Mouse (Mus musculus): Measurements from ENCODE around the gene Ankrd35. TPM values are rescaled to one million over a fixed set of nuclear protein-coding genes. Genes with fewer than 3 reads are reported as not detected.

Gene Ankrd35
- polyA plus RNA-seq, 1 experiment, result 0.97 TPM

DNA sequence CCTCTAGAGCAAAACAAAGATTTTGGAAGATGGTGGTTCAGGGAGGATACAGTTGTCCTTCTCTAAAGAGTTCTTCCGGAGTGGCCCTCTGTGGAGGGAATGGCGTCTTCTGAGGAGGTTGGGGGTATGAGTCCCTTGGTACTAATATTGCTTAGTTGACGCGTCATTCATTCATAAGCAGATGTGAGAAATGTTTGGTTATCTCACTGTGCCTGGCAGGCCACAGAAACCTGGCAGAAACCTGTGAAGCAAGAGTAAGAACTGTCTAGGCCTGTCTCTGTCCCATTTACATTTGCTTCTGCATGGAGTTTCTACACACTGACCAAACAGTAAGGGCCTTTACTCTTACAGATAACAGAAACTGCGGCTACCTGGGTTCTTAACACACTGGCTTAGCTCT is 1.6 kb downstream of the Ankrd35 start:
- Histone ChIP-seq H3K36me3 (ENCODE audit: control insufficient read depth, insufficient read depth, low read length) (no peaks in the 10 kb centered on the region), H3K27me3 (ENCODE audit: control insufficient read depth, insufficient read depth, low read length) (no peaks in the 10 kb centered on the region), H3K4me3 (ENCODE audit: extremely low read depth, insufficient read depth, insufficient read length) (no peak overlapping the region), H3K27ac (ENCODE audit: insufficient read depth, low read length) (no peak overlapping the region), H3K4me1 (ENCODE audit: control insufficient read depth, insufficient read depth, insufficient read length) (peaks cover 3% of the 10 kb centered on the region; the same call in 1 of the 2 replicates)
- no peak for DNase-seq (ENCODE audit: low read depth in 1 of 2, low spot score in 2 of 2)
- TF ChIP-seq CTCF (IDR thresholded peaks at IDR 0.05; ENCODE audit: extremely low read depth, insufficient read depth, insufficient read length, insufficient replicate concordance) (no peak), POLR2A (IDR thresholded peaks at IDR 0.05; ENCODE audit: low read depth, low read length) (no peak)
- WGBS, result 94% methylated on average over 5 of the region's 5 CpGs

- Histone ChIP-seq H3K4me1 (ENCODE audit: control insufficient read depth, insufficient read depth, insufficient read length) (peaks cover 3% of the 10 kb centered on the region; the same call in 1 of the 2 replicates), H3K27me3 (ENCODE audit: control insufficient read depth, insufficient read depth, low read length) (no peaks in the 10 kb centered on the region), H3K27ac (ENCODE audit: insufficient read depth, low read length) (no peak overlapping the region), H3K4me3 (ENCODE audit: extremely low read depth, insufficient read depth, insufficient read length) (no peak overlapping the region), H3K36me3 (ENCODE audit: control insufficient read depth, insufficient read depth, low read length) (no peaks in the 10 kb centered on the region)
- TF ChIP-seq CTCF (IDR thresholded peaks at IDR 0.05; ENCODE audit: extremely low read depth, insufficient read depth, insufficient read length, insufficient replicate concordance) (no peak), POLR2A (IDR thresholded peaks at IDR 0.05; ENCODE audit: low read depth, low read length) (no peak)
- DNase-seq (ENCODE audit: low read depth in 1 of 2, low spot score in 2 of 2), result no peak
- 87% methylated on average over 4 of the region's 4 CpGs for WGBS
These were observed 3.6 kb downstream of the Ankrd35 start for GRCm38 (mm10) chr3:96673514-96673913.

DNA sequence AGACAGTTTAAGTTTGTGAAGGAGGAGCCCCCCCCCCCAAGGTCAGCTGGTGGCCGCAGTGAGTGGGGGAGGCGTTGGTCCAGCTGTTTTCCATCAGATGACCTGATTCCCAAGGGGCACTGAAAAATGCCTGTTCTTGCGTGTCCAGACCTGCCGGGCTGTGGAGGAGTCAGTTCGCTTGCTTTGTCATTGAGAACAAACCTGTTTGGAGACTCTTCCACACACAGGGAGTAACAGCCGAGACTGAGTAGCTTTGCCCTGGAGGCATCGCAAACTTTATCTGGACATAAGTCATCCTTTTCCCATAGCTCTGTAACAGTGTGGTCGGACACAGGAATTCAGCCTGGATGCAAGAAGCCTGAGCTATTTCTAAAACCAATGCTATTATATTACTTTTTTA is 4.5 kb downstream of the Ankrd35 start:
- DNase-seq (ENCODE audit: low read depth in 1 of 2, low spot score in 2 of 2), result no peak
- 82% methylated on average over 8 of the region's 8 CpGs for WGBS
- no peak overlapping the region for H3K27ac ChIP-seq (ENCODE audit: insufficient read depth, low read length)
- no peak overlapping the region for H3K4me3 ChIP-seq (ENCODE audit: extremely low read depth, insufficient read depth, insufficient read length)
- TF ChIP-seq CTCF (IDR thresholded peaks at IDR 0.05; ENCODE audit: extremely low read depth, insufficient read depth, insufficient read length, insufficient replicate concordance), result no peak
- TF ChIP-seq POLR2A (IDR thresholded peaks at IDR 0.05; ENCODE audit: low read depth, low read length), result no peak
- no peaks in the 10 kb centered on the region for H3K36me3 ChIP-seq (ENCODE audit: control insufficient read depth, insufficient read depth, low read length)
- H3K27me3 ChIP-seq (ENCODE audit: control insufficient read depth, insufficient read depth, low read length), result no peaks in the 10 kb centered on the region
- H3K4me1 ChIP-seq (ENCODE audit: control insufficient read depth, insufficient read depth, insufficient read length), result peaks cover 3% of the 10 kb centered on the region; the same call in 1 of the 2 replicates

GRCm38 (mm10) chr3:96675171-96675570 is 5.2 kb downstream of the Ankrd35 start:
- Histone ChIP-seq H3K4me1 (ENCODE audit: control insufficient read depth, insufficient read depth, insufficient read length) (peaks cover 3% of the 10 kb centered on the region; the same call in 1 of the 2 replicates), H3K4me3 (ENCODE audit: extremely low read depth, insufficient read depth, insufficient read length) (no peak overlapping the region), H3K36me3 (ENCODE audit: control insufficient read depth, insufficient read depth, low read length) (no peaks in the 10 kb centered on the region), H3K27me3 (ENCODE audit: control insufficient read depth, insufficient read depth, low read length) (no peaks in the 10 kb centered on the region), H3K27ac (ENCODE audit: insufficient read depth, low read length) (no peak overlapping the region)
- 43% methylated on average over 3 of the region's 3 CpGs for WGBS
- no peak for DNase-seq (ENCODE audit: low read depth in 1 of 2, low spot score in 2 of 2)
- TF ChIP-seq CTCF (IDR thresholded peaks at IDR 0.05; ENCODE audit: extremely low read depth, insufficient read depth, insufficient read length, insufficient replicate concordance) (no peak), POLR2A (IDR thresholded peaks at IDR 0.05; ENCODE audit: low read depth, low read length) (no peak)

DNA sequence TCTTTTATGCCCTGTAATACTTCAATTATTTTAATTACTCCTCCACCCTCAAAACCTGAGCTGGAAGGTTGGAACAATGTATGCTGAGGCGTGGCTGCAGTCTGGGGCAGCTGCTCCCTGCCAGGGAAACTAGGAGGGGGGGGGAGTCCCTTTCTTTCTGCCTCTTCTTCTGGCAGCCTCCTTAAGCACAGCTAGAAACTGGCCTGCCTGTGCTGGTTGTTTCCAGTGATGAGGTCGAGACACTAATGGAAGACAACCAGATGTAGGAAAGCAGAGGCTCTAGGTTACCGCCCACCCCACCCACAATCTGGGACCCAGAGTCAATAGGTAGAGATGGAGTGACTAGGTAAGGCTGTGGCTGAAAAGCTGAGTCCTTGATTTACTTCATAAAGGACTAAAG is 5.8 kb downstream of the Ankrd35 start:
- Histone ChIP-seq H3K36me3 (ENCODE audit: control insufficient read depth, insufficient read depth, low read length) (no peaks in the 10 kb centered on the region), H3K27ac (ENCODE audit: insufficient read depth, low read length) (no peak overlapping the region), H3K27me3 (ENCODE audit: control insufficient read depth, insufficient read depth, low read length) (no peaks in the 10 kb centered on the region), H3K4me1 (ENCODE audit: control insufficient read depth, insufficient read depth, insufficient read length) (no peaks in the 10 kb centered on the region; the same call in 1 of the 2 replicates), H3K4me3 (ENCODE audit: extremely low read depth, insufficient read depth, insufficient read length) (no peak overlapping the region)
- TF ChIP-seq CTCF (IDR thresholded peaks at IDR 0.05; ENCODE audit: extremely low read depth, insufficient read depth, insufficient read length, insufficient replicate concordance), result no peak
- TF ChIP-seq POLR2A (IDR thresholded peaks at IDR 0.05; ENCODE audit: low read depth, low read length), result no peak
- DNase-seq (ENCODE audit: low read depth in 1 of 2, low spot score in 2 of 2), result no peak
- 90% methylated on average over 3 of the region's 3 CpGs for whole genome bisulfite sequencing

DNA sequence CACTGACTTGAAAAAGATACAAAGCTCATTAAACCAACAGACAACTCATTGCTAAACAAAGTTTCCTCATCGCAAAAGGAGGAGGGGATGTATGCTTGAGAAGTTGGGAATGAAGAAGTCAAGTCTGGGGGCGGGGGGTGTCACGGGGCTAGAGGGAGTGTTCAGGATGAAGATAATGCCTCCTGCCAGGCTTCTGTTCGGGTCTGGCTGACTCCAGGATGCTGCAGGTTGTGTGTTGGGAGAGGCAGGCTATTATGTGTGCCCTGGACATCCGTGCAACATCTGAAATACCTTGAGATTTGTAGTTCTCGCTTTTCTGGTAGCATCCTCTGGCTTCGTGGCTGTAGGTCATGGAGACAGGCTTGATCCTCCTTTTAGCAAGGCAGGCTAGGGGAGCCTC is 8.5 kb downstream of the Ankrd35 start:
- Histone ChIP-seq H3K4me3 (ENCODE audit: extremely low read depth, insufficient read depth, insufficient read length) (no peak overlapping the region), H3K27me3 (ENCODE audit: control insufficient read depth, insufficient read depth, low read length) (no peaks in the 10 kb centered on the region), H3K36me3 (ENCODE audit: control insufficient read depth, insufficient read depth, low read length) (no peaks in the 10 kb centered on the region), H3K4me1 (ENCODE audit: control insufficient read depth, insufficient read depth, insufficient read length) (no peaks in the 10 kb centered on the region), H3K27ac (ENCODE audit: insufficient read depth, low read length) (no peak overlapping the region)
- TF ChIP-seq CTCF (IDR thresholded peaks at IDR 0.05; ENCODE audit: extremely low read depth, insufficient read depth, insufficient read length, insufficient replicate concordance) (no peak), POLR2A (IDR thresholded peaks at IDR 0.05; ENCODE audit: low read depth, low read length) (no peak)
- 80% methylated on average over 7 of the region's 7 CpGs for WGBS
- DNase-seq (ENCODE audit: low read depth in 1 of 2, low spot score in 2 of 2), result no peak

GRCm38 (mm10) chr3:96679159-96679674 is 9.3 kb downstream of the Ankrd35 start:
- 60% methylated on average over 5 of the region's 5 CpGs for WGBS
- Histone ChIP-seq H3K36me3 (ENCODE audit: control insufficient read depth, insufficient read depth, low read length) (no peaks in the 10 kb centered on the region), H3K27me3 (ENCODE audit: control insufficient read depth, insufficient read depth, low read length) (no peaks in the 10 kb centered on the region)

More at GRCm38 (mm10) chr3:96679159-96679674, 9.3 kb downstream of the Ankrd35 start:
- TF ChIP-seq CTCF (IDR thresholded peaks at IDR 0.05; ENCODE audit: extremely low read depth, insufficient read depth, insufficient read length, insufficient replicate concordance), result no peak
- TF ChIP-seq POLR2A (IDR thresholded peaks at IDR 0.05; ENCODE audit: low read depth, low read length), result no peak
- DNase-seq (ENCODE audit: low read depth in 1 of 2, low spot score in 2 of 2), result no peak
- no peaks in the 10 kb centered on the region for H3K4me1 ChIP-seq (ENCODE audit: control insufficient read depth, insufficient read depth, insufficient read length)
- no peak overlapping the region for H3K4me3 ChIP-seq (ENCODE audit: extremely low read depth, insufficient read depth, insufficient read length)
- H3K27ac ChIP-seq (ENCODE audit: insufficient read depth, low read length), result no peak overlapping the region

Measured in spleen, adult 2 months (tissue).